Mouse (Mus musculus) ZHBTc4 (cell line): ENCODE data around the gene Lenep.
A peak's percentile ranks its signal among the peaks of the same experiment; 100 is the strongest.
"Not testable (repeated sequence)": the region's sequence is repeated elsewhere in the genome, so short reads cannot be mapped to it uniquely, and the experiment has no call there.

Experiments used
- DNase-seq: peaks from one replicate; pipeline ENCODE4 v3.0.0-alpha.2; 2011; ENCODE audit warnings: low read depth, low spot score

The Lenep gene

DNA sequence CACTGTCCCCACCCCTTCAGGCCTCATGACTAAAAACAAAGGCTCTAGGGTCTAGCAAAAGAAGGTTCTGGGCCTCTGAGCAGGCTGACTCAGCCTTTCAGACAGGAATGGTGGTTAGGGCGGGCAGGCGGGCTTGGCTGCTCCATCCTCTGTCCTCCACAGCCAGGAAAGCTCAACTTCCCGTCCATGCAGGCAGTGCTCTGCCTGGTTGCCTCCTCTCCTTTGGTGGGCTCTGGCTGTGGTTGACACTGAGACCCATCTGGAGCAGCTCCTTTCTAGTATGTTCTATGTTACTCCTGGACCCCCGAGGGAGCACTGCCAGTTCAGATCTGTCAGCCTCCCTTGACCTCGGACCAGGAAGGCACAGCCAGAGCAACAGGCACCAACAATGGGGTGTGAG is at the start of gene Lenep:
Gene Lenep, minus strand, starts transcription at position 101 of the 400 bp plus-strand sequence.
- DNase-seq = no peak

DNA sequence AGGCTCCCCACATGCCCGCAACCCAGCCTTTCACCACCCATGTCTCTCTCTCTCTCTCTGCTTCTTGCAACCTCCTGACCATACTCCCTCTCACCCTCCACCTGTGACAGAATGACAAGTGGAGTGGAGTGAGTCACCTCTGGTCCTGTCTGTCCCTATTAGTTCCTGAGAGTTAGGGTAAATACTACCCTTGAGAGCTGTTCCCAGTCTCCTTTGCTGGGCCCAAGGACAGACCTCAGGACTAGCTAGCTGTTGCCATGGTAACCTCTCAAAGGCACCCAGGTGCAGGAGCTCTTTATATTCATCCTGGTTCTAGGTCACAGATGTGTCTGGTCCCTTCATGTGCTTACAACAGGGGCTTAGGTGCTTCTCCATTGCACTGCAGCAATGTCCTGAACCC is 49.3 kb upstream of the Lenep start:
- DNase-seq = peak; percentile 52

DNA sequence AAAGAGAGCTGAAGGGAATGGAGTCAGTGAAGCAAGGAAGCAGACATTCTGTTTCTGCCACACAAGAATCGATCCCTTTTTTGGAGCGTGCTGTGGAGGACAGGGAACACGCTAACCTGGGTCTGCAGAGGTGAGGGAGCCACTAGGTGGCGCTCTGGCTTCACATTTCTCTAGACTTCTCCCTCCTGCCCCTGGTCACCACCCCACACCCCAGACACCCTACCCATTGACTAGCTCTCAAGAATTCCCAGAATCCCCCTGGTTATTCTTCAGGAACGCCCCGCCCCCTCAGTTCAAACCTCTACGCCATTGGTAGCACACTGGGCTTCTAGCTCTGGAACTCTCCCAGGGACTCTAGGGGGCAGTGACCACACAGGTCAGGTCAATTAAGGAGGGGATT is 46.9 kb upstream of the Lenep start:
- DNase-seq = peak; percentile 97

DNA sequence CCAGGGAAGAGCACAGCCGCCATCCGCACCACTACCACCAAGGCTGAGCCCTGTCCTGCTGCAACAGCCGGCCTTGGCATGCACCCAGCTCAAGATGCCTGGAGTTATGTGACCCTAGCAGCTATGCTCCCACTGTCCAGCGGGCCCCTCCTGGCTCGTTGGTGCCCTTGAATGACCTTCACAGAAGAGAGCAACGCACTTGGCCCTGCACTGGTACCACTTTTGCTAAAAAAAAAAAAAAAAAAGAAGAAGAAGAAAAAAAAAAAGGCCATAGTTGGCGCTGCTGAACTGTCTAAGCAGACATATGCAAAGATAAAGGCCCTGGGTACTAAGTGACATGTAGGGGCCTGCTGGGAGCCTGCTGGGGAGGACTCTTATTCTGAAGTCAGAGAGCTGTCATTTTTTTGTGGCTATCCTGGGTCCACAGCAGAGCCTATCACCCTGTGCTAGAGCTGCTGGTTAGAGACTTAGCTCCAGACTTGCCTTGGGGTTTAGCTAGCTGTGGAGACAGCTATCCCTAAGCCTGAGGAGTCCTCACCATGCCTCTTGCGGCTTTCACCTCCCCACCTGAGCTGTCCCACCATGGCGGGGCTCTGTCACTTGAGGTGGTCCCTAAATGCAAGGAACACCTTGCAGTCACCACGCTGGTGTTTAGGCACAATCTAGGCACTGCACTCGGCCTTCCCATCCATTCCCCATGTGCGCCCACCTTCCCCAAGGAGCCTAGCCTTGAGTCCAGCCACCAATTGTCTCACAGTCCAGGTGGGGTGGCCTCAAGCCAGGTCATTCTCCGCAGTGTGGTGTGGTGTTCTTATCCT is 46.3 kb upstream of the Lenep start:
- DNase-seq = peak; percentile 59

DNA sequence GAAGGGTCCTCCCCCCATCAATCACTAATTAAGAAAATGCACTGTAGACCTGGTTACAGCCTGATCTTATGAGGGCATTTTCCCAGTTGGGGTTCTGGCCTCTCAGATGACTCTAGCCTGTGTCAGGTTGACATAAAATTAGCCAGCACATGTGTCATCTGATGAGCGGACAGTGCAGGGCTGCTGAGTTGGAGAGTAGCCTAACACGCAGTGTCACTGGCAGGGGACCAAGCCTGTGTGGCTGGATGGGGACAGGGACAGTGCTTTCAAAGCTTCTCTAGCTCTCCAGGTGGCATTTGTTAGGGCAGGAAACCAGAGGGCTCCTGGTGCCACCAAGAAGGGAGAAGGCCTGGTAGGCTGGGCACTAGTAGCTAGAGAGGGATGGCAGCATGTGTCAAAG is 38.1 kb upstream of the Lenep start:
- DNase-seq = no peak

DNA sequence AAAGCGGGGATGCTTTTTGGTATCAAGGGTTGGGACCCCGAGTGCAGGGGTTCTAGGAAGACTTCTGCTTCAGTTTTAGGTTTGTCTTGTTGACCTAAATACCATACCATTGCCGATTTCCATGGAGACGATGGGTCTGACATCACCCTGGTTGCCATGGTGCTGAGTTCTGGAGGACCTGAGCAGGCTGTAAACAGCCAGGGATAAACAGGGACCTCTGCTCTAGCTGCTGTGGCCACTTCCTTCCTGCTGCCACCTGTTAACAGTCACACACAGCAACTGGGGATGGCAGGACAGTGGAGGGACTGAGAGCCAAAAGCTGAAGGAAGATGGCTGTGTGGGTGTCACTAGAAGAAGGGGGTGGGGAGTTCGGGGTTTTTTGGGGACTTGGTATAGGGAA is 34.7 kb upstream of the Lenep start:
- DNase-seq = peak; percentile 45

DNA sequence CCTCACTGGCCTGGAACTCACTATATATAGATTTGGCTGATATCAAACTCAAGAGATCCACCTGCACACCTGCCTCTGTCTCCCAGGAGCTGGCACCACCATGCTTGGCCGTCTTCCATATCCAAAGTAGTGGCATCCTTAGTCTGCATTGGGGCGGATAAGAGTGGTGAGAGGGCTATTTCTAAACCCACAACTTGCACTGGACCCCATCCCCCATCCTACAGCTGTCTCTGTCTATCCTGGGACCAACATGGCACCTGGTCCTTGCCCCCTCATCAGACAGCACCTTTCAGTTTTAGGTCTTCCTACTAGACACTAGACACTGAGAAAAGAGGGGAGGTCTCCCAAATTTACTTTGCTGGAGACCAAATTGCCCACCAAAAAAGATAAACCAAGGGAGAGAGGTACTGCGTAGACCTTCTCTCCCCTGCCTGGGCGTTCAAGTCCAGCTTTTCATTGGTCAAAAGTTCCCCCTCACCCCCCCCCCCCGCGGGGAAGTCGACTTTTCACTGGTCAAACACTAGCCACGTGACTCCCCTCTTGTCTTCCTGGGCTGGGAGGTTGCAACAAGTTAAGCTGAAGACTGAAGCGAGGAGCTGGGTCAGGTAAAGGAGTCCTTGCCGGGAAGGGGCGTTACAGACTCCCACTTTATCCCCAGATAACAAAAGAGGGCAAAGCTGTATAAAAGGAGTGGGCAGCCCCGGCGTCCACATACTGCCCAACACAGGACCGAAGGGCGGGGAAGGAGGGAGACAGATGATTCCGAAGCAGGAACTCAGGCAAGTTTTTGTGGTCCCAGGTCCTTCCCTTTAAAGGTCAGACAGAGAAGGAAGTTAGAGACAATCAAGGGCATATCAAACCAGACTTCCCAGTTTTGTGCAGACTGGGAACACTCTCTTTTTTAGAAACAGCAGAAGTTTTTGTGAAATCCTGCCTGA is 33.9 kb upstream of the Lenep start, which contains the start of gene Pbxip1:
Gene Pbxip1, plus strand, starts transcription at position 531 of the 938 bp plus-strand sequence.
- DNase-seq = peak; percentile 94

DNA sequence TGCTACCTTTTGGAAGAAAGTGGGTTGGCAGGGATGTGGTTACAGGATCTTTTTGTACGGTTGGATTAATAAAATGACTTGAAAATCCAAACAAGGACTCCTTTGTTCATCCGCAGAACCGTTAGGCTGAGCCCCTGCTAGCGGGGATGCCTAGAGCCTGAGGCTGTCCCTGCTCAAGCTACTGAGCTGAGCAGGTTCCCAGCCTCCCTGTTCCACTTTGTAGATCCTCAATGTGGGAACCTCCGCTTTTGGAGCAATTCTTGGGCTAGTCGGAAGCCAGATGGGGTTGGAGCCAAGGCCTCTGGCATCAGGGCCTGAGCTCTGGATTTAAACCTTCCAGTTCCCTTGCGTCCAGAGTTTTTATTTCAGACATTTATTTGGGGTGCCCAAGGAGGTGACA is 32.4 kb upstream of the Lenep start:
- DNase-seq = no peak

DNA sequence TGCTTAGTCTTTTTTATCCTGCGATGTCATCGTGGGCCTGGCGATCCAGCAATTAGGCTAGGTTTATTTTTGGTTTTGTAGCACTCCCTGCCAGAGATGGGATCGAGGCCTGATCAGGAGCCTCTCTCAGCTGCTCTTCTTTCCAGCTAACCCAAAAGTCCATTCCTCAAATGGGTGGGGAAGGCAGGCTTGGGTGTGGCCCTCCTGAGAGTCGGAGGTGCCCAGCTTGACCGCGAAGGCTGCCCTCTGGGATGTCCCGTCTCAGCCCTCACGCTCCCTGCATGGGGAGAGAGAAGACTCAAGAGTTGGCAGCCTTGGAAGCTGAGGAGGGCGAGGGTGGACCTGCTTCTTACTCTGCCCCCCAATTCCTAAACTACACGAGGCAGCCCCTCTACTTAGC is 31.9 kb upstream of the Lenep start:
- DNase-seq = no peak

DNA sequence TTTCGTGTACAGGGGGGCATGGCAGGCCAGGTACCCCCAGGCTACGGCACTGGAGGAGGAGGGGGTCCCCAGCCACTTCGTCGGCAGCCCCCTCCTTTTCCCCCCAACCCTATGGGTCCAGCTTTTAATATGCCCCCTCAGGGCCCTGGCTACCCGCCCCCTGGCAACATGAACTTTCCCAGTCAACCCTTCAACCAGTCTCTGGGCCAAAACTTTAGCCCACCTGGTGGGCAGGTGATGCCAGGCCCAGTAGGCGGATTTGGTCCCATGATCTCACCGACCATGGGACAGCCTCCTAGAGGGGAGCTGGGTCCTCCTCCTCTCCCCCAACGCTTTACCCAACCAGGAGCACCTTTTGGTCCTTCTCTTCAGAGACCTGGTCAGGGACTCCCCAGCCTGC is 30.0 kb upstream of the Lenep start:
- no peak for DNase-seq

DNA sequence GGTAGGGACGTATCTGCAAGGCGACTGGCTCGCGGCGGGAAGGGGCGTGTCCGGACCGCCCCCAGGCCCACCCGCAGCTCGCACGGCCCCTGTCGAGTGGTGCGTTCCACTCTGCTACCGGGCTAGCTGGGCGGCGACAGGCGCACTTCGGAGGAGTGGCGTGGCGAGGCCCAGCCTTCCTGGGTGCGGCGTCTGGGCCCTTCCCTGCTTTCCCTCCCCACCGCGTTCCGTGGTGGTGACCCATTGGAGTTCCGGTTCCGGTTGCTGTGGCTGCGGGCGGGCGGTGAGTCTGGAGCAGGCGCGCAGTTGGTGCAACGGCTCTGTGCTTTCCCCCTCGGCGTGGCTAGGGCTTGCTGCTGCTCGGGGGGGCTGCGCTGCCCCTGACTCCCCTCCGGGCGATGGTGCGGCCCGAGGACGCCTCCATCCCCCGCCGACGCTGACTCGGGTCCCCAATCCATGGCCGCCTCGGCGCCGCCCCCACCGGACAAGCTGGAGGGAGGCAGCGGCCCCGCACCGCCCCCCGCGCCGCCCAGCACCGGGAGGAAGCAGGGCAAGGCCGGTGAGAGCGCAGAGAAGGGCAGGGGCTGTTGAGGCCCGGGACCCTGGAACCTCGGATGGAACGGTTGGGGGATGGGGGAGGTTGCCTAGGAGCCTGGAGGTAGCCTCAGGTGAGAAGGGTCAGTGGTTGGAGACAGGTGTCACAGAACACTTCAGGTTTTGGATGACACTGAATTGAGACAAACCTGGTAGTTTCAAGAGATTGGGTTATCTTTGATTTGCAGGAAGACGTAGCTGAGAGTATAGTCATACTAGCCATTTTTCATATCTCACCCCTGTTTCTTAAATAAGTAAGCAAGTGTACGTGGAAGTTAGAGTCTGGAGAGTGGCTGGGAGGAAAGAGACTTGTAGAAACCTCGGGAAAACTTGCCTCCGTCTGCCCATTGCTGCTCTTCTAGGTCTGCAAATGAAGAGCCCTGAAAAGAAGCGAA is 27.9 kb upstream of the Lenep start, which contains the start of gene Pygo2:
Gene Pygo2, plus strand, starts transcription at position 44 of the 989 bp plus-strand sequence.
- peak; percentile 99 for DNase-seq

DNA sequence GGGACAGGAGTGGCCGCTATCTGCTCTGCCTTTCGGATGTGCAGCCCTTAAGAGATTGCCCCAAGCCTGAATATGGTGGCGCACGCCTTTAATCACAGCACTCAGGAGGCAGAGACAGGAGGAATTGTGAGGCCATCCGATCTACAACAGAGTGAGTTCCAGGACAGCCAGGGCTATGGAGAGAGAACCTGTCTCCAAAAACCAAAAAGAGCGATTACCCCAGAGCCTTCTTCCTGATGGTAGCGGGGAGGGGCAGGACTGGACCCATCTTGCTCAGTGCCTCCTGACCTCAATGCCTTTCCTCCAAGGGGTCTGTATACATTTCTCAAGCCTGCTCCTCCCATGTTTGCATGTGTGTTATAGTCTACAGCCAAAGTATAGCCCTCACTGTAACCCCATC is 26.4 kb upstream of the Lenep start:
- DNase-seq = not testable (repeated sequence)

DNA sequence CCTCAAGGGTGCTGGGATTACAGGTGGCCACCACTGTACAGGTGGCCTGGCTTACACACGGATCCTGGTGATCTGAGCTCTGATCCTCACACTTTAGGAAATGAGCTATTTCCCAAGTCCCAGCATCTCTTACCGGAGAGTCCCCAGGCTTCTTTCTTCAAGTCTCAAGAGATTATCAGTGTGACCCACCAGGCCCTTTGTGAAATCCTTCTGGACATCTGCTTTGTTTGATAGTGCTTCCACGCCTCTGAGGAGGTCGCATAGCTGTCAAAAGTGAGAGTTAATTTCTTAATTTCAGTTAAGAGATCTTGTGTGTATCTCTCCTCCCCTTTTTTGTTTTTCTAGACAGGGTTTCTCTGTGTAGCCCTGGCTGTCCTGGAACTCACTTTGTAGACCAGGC is 23.3 kb upstream of the Lenep start:
- DNase-seq = peak; percentile 47

DNA sequence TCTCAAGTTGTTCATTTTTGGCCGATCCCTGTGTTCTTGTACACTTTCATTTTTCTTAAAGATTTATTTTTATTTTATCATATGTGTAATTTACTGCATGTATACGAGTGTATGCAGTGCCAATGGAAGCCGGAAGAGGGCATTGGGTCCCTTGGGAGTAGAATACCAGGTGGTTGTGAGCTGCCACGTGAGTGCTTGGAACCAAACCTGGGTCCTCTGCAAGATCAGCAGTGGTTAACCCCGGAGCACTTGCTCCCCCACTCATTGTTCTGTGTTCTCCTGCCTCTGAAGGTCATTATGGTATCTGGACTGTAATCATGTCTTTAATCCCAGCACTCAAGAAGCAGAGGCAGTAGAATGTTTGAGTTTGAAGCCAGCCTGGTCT is 22.5 kb upstream of the Lenep start:
- DNase-seq = peak; percentile 60

DNA sequence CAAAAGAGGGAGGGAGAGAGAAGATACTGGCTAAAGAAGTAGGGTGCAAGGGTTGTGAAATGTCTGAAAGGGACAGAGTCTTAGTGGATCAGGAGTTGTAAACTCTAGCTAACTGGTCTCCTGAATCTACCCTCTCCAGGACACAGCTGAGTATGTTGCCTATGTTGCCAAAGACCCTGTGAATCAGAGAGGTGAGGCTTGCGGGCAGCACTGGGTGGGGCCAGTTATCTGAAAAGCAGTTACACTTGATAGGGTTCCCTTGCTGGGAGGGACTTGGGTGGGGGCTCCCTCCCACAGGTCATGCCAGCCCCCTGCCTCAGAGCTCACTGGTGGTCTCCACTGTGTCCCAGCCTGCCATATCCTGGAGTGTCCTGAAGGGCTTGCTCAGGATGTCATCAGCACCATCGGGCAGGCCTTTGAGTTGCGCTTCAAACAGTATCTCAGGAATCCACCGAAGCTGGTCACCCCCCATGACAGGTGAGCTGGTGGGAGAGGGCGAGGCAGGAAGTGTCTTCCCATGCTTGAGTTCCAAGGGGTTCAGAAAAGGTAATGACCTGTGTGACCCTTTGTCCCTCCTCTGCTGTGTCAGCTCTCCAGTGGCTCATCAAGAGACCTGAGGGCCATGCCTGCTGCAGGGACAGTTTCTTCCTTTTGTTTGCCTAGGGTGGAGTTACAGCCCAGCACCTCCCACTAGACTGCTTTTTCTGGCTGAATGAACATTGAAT is 22.0 kb upstream of the Lenep start:
- DNase-seq = no peak

DNA sequence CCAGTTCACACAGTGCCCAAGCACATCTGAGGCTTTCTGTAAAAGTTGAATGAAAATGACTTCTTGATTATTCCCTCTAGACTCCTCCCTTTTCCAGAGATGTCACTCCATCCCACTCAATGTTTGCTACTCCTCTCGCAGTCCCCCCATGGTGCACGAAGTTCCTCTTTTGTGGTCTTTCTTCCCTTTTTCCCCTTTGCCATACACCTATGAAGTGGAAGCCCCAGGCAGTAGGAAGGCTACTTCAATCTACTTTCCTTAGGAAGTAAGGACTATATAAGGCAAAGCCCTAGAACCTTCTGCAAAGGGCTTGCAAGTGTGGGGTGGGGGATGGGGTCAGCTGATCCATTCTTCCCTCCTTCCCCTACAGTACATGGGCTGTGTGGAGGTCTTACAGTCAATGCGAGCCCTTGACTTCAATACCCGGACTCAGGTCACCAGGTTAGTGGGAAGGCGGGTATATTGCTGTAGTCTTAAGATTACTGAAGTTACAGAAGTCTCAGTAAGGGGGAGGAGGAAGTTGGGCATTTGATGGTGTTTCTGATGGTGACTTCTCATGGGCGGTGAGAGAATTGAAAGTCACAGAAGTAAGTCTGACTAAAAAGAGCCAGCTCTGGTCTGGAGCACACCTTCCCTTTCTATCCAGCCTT is 20.1 kb upstream of the Lenep start:
- DNase-seq = no peak

DNA sequence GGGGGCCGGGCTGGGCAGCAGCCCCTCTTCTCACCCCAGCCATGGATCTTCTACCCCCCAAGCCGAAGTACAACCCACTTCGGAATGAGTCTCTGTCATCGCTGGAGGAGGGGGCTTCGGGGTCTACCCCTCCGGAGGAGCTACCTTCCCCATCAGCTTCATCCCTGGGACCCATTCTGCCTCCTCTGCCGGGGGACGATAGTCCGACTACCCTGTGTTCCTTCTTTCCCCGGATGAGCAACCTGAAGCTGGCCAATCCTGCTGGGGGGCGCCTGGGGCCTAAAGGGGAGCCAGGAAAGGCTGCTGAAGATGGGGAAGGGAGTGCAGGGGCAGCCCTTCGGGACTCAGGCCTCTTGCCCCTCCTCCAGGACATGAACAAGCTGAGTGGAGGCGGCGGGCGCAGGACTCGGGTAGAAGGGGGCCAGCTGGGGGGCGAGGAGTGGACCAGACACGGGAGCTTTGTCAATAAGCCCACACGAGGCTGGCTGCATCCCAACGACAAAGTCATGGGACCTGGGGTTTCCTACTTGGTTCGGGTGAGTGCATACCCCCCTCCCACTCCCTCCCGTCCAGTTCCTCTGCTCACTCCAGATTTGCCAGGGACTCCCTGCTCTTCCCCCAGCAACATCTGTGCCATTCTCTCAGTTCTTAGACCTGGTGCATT is 19.3 kb upstream of the Lenep start:
- DNase-seq = no peak

DNA sequence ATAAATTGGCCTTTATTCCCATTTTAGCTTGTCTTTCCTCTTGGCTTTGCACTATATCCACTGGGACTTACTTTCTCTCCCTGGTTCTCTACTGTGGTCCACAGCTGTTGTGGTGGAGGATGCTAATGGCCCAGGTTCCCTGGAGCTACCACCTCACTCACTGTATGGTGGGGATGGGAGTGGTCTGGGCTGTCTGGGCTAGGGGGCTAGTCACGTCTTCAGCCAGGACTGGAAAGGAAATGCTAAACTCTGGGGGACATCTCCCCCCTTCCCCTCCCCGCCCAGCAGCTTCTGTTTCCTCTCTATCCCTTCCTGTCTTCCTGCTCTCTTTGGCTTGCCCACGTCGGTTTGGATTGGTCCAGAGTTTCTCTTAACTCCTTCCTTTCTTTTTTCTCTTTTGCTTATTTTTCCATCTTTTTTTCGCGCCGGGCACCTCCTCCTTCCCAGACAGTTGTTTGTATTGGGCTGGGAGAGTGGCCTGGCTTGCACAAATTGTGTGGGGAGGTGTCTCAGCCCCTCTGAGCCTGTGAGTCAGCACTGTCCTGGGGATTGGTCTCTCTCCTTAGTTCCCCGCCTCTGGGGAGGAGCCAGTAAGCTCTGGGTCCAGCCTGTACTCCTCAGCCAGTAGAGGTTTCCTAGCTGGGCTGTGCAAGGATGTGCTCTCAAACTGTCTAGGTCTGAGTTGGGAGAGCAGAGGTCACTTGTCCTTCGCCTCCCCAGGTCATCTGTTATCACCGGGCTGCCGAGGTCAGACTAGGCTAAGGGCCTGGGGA is 18.6 kb upstream of the Lenep start:
- peak; percentile 89 for DNase-seq

DNA sequence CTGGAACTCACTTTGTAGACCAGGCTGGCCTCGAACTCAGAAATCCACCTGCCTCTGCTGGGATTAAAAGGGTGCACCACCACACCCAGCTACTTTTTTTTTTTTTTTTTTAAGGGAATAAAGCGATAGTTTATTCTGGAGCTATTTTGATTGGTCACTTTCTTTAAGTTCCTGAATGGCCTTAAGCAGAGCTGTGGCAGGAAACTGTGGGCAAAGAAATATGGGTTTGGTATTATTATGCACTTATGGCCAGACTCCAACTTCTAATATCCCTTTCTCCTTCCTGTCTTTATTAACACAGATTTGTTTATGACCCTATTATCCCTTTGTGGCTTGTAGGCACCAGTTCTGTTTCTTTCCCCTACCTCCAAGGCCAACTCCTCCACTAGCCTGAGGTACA is 17.8 kb upstream of the Lenep start:
- DNase-seq = no peak
